In the genomic region with DNA sequence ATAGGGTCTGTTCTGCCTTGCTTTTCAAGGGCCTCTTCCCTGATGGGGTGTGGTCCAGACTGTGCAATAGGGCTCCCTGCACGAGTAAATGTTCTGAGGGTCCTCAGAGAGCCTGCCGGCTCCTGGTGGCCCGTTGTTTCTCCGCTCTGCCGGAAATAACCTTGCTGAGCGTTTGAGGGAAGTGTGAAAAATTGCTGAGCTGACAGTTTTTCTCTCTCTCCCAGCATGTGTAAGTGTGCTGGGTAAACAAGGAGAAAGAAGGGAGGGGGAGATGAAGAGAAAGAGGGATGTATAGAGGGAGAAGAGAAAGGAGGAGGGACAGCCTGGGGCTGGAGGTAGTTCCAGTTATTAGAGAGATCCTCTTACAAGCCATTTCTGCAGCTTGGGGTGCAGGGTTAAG, we compare ENCODE assay signal across 15 mouse cellular contexts. TPM values are rescaled to one million over a fixed set of nuclear protein-coding genes. Genes with fewer than 3 reads are reported as not detected.
DNase-seq lines count a peak whose midpoint lies in the region; ATAC-seq and TF ChIP-seq lines count a peak whose summit lies in the region.
"Had no signal": no experiment of that assay in that cellular context is flagged by ENCODE, and none has a peak within 500 bp of the region (broad histone marks: within the 10 kb centered on the region; RNA-seq: fewer than 3 reads in every experiment).

No protein-coding gene starts in this region.

- TF ChIP-seq POLR2A in CH12.LX (IDR thresholded peaks at IDR 0.05; ENCODE audit: low read depth, low read length) = no peak

- peaks cover 94% of the 10 kb centered on the region for H3K27me3 ChIP-seq in CH12.LX (replicated peaks)
- H3K27me3 ChIP-seq in embryonic facial prominence, embryonic 14.5 days (replicated peaks; ENCODE audit: control insufficient read depth, insufficient read depth, low read length) = peaks cover 52% of the 10 kb centered on the region
- peaks cover 17% of the 10 kb centered on the region for H3K27me3 ChIP-seq in hindbrain, embryonic 12.5 days
- no peaks in the 10 kb centered on the region for H3K27me3 ChIP-seq in midbrain, embryonic 15.5 days (replicated peaks)
- peaks cover 40% of the 10 kb centered on the region for H3K27me3 ChIP-seq in kidney, embryonic 14.5 days (ENCODE audit: control insufficient read depth, insufficient read depth, low read length)

- no peak for TF ChIP-seq CTCF in CH12.LX (conservative IDR thresholded peaks at IDR 0.05 in 1 of 2, IDR thresholded peaks at IDR 0.05 in 1 of 2; ENCODE audit: low read depth in 2 of 2, low read length in 2 of 2)

- in situ Hi-C loops in CH12.LX (cut with MboI; ENCODE audit: low pct_ligation_motif_present, low pct_unique_long_range_greater_than_20kb, low sequenced_read_pairs) = no loop called here

- no peak overlapping the region for H3K27ac ChIP-seq in CH12.LX (ENCODE audit: insufficient read depth, low read depth)
- H3K27ac ChIP-seq in embryonic facial prominence, embryonic 14.5 days (replicated peaks; ENCODE audit: low read depth, low read length) = no peak overlapping the region
- peak overlapping the region; percentile 98 for H3K27ac ChIP-seq in hindbrain, embryonic 12.5 days
- H3K27ac ChIP-seq in midbrain, embryonic 15.5 days = peak overlapping the region; percentile 95
- no peak overlapping the region for H3K27ac ChIP-seq in kidney, embryonic 14.5 days (ENCODE audit: low read depth, low read length)

- H3K4me3 ChIP-seq in CH12.LX (replicated peaks in 1 of 3; ENCODE audit: low read depth in 2 of 3, low read length in 2 of 3, poor library complexity in 1 of 3) = no peak overlapping the region
- no peak overlapping the region for H3K4me3 ChIP-seq in embryonic facial prominence, embryonic 14.5 days (ENCODE audit: low read depth, low read length)
- peak overlapping the region; percentile 81 for H3K4me3 ChIP-seq in hindbrain, embryonic 12.5 days
- peak overlapping the region; percentile 75 for H3K4me3 ChIP-seq in midbrain, embryonic 15.5 days
- H3K4me3 ChIP-seq in kidney, embryonic 14.5 days (ENCODE audit: low read length) = no peak overlapping the region

- no peak for TF ChIP-seq EP300 in CH12.LX (IDR thresholded peaks at IDR 0.05; ENCODE audit: low read length)

- no peaks in the 10 kb centered on the region for H3K9me3 ChIP-seq in CH12.LX (replicated peaks; ENCODE audit: low read length)
- H3K9me3 ChIP-seq in embryonic facial prominence, embryonic 14.5 days (ENCODE audit: control insufficient read depth, low read length) = no peaks in the 10 kb centered on the region
- no peaks in the 10 kb centered on the region for H3K9me3 ChIP-seq in hindbrain, embryonic 12.5 days (replicated peaks)
- no peaks in the 10 kb centered on the region for H3K9me3 ChIP-seq in midbrain, embryonic 15.5 days
- no peaks in the 10 kb centered on the region for H3K9me3 ChIP-seq in kidney, embryonic 14.5 days (ENCODE audit: control insufficient read depth, low read length)

- no peaks in the 10 kb centered on the region for H3K79me2 ChIP-seq in CH12.LX (replicated peaks; ENCODE audit: control insufficient read depth, extremely low read depth, insufficient read depth, poor library complexity, severe bottlenecking)

- no peak overlapping the region for H3K9ac ChIP-seq in CH12.LX (ENCODE audit: insufficient read depth, low read depth)
- no peak overlapping the region for H3K9ac ChIP-seq in embryonic facial prominence, embryonic 14.5 days (ENCODE audit: low read depth, low read length)
- H3K9ac ChIP-seq in hindbrain, embryonic 12.5 days = peak overlapping the region; percentile 97
- H3K9ac ChIP-seq in midbrain, embryonic 15.5 days = peak overlapping the region; percentile 96
- no peak overlapping the region for H3K9ac ChIP-seq in kidney, embryonic 14.5 days (ENCODE audit: low read depth, low read length)

- no peak for TF ChIP-seq RAD21 in CH12.LX (IDR thresholded peaks at IDR 0.05; ENCODE audit: low read depth, low read length)

- dilution Hi-C loops in CH12.LX (cut with MboI; ENCODE audit: extremely low pct_ligation_motif_present, extremely low pct_unique_long_range_greater_than_20kb, low sequenced_read_pairs) = no loop called here

- DNase-seq in CH12.LX (ENCODE audit: extremely low read depth) = no peak
- no peak for DNase-seq in embryonic facial prominence, embryonic 14.5 days (ENCODE audit: low spot score)
- no peak for DNase-seq in thymus, postnatal 0 days (ENCODE audit: low spot score)
- no peak for DNase-seq in lung, adult 18-20 months
- no peak for DNase-seq in kidney, adult 9 months
- DNase-seq: cerebellum, adult 9-10 months; lung, postnatal 10 days had no signal

- no peak for ATAC-seq in embryonic facial prominence, embryonic 14.5 days (ENCODE audit: low read depth)
- no peak for ATAC-seq in hindbrain, embryonic 12.5 days (ENCODE audit: low FRiP score)
- ATAC-seq in midbrain, embryonic 15.5 days (replicated peaks) = no peak
- no peak for ATAC-seq in kidney, embryonic 14.5 days (ENCODE audit: low FRiP score, low TSS enrichment)
- ATAC-seq: intestine, postnatal 0 days had no signal

- peaks cover 5 to 13% of the 10 kb centered on the region in 2 experiments; a peak in 3 of 4 replicates for H3K4me1 ChIP-seq in CH12.LX (ENCODE audit: control insufficient read depth in 1 of 2, insufficient read depth in 2 of 2)
- H3K4me1 ChIP-seq in embryonic facial prominence, embryonic 14.5 days (ENCODE audit: control insufficient read depth, insufficient read depth, low read length) = peaks cover 5% of the 10 kb centered on the region; the same call in 1 of the 2 replicates
- H3K4me1 ChIP-seq in hindbrain, embryonic 12.5 days = peaks cover 66% of the 10 kb centered on the region
- H3K4me1 ChIP-seq in midbrain, embryonic 15.5 days = peaks cover 69% of the 10 kb centered on the region
- H3K4me1 ChIP-seq in kidney, embryonic 14.5 days (ENCODE audit: control insufficient read depth, insufficient read depth, low read length) = peaks cover 12% of the 10 kb centered on the region; the same call in 1 of the 2 replicates

- no peaks in the 10 kb centered on the region for H3K36me3 ChIP-seq in CH12.LX (replicated peaks in 1 of 2; ENCODE audit: control insufficient read depth in 1 of 2, insufficient read depth in 1 of 2, low read length in 1 of 2)
- H3K36me3 ChIP-seq in embryonic facial prominence, embryonic 14.5 days (ENCODE audit: control insufficient read depth, insufficient read depth, low read length) = no peaks in the 10 kb centered on the region
- H3K36me3 ChIP-seq in hindbrain, embryonic 12.5 days = peaks cover 13% of the 10 kb centered on the region; the same call in 1 of the 2 replicates
- no peaks in the 10 kb centered on the region for H3K36me3 ChIP-seq in midbrain, embryonic 15.5 days (replicated peaks)
- H3K36me3 ChIP-seq in kidney, embryonic 14.5 days (ENCODE audit: control insufficient read depth, insufficient read depth, low read length) = no peaks in the 10 kb centered on the region

- 37% methylated on average over 6 of the region's 6 CpGs for WGBS in embryonic facial prominence, embryonic 14.5 days
- 22% methylated on average over 6 of the region's 6 CpGs for WGBS in hindbrain, embryonic 12.5 days
- 15% methylated on average over 6 of the region's 6 CpGs for WGBS in midbrain, embryonic 15.5 days
- WGBS in kidney, embryonic 14.5 days = 42% methylated on average over 6 of the region's 6 CpGs

- no peak overlapping the region for H3K4me2 ChIP-seq in CH12.LX (ENCODE audit: insufficient read depth, low read depth, poor library complexity, severe bottlenecking)
- H3K4me2 ChIP-seq in embryonic facial prominence, embryonic 14.5 days (ENCODE audit: low read depth, low read length) = peak overlapping the region; percentile 3; the same call in 1 of the 2 replicates
- peak overlapping the region; percentile 72 for H3K4me2 ChIP-seq in hindbrain, embryonic 12.5 days (replicated peaks)
- peak overlapping the region; percentile 84 for H3K4me2 ChIP-seq in midbrain, embryonic 15.5 days
- H3K4me2 ChIP-seq in kidney, embryonic 14.5 days (replicated peaks; ENCODE audit: low read depth, low read length) = no peak overlapping the region
- H3K4me2 ChIP-seq: liver, embryonic 11.5 days had no signal

TF ChIP-seq in CH12.LX, 34 proteins besides CTCF, POLR2A, EP300 and RAD21:
- TF ChIP-seq PAX5 (IDR thresholded peaks at IDR 0.05; ENCODE audit: low read length) (no peak), MAFK (IDR thresholded peaks at IDR 0.05; ENCODE audit: insufficient replicate concordance, low read length) (peak; percentile 94)

RNA-seq across cellular contexts. Expression of a gene that starts 3.0 kb away (rescaled TPM):
- total RNA-seq in CH12.LX (2012; rRNA removed) (not detected in 2 replicates), CH12.LX (2014; rRNA removed) (not detected in 2 replicates)
- not detected in 2 replicates for polyA plus RNA-seq in CH12.LX (2012; ENCODE audit: insufficient read length, low read depth)
- polyA plus RNA-seq in embryonic facial prominence, embryonic 14.5 days (2014; fragmentation: Nextera tagmentation; extraction: Ambion mirVana) = 0.29 TPM in 2 replicates
- polyA plus RNA-seq in hindbrain, embryonic 12.5 days (2016; fragmentation: Nextera tagmentation; extraction: Ambion mirVana) = 26.8 and 28.3 TPM in 2 replicates
- polyA plus RNA-seq in midbrain, embryonic 15.5 days (2015; fragmentation: Nextera tagmentation; extraction: Ambion mirVana) = 10.7 and 10.9 TPM in 2 replicates
- not detected in 2 replicates for polyA plus RNA-seq in kidney, embryonic 14.5 days (2014; fragmentation: Nextera tagmentation; extraction: Ambion mirVana)
- 0.08 TPM in 1 of 2 replicates, not detected in the other for polyA plus RNA-seq in thymus, postnatal 0 days (2015; fragmentation: Nextera tagmentation; extraction: Ambion mirVana)
- total RNA-seq: granulocyte monocyte progenitor cell, adult 5-6 weeks had no signal
- polyA plus RNA-seq: heart, postnatal 0 days; intestine, postnatal 0 days; liver, embryonic 11.5 days; spleen, adult 2 months had no signal

RNA-seq across cellular contexts. Expression of a gene that starts 21.0 kb away (rescaled TPM):
- total RNA-seq in CH12.LX (2012; rRNA removed) = not detected in 2 replicates
- total RNA-seq in CH12.LX (2014; rRNA removed) = not detected in 2 replicates
- polyA plus RNA-seq in CH12.LX (2012; ENCODE audit: insufficient read length, low read depth) = not detected in 2 replicates
- 12.0 and 13.6 TPM in 2 replicates for polyA plus RNA-seq in embryonic facial prominence, embryonic 14.5 days (2014; fragmentation: Nextera tagmentation; extraction: Ambion mirVana)
- 13.8 and 15.3 TPM in 2 replicates for polyA plus RNA-seq in hindbrain, embryonic 12.5 days (2016; fragmentation: Nextera tagmentation; extraction: Ambion mirVana)
- polyA plus RNA-seq in midbrain, embryonic 15.5 days (2015; fragmentation: Nextera tagmentation; extraction: Ambion mirVana) = 21.5 and 23.7 TPM in 2 replicates
- 4.7 and 9.5 TPM in 2 replicates for polyA plus RNA-seq in kidney, embryonic 14.5 days (2014; fragmentation: Nextera tagmentation; extraction: Ambion mirVana)
- 23.2 and 23.6 TPM in 2 replicates for polyA plus RNA-seq in thymus, postnatal 0 days (2015; fragmentation: Nextera tagmentation; extraction: Ambion mirVana)

RNA-seq across cellular contexts. Expression of a gene that starts 59.1 kb away (rescaled TPM):
- total RNA-seq in CH12.LX (2012; rRNA removed) (not detected in 2 replicates), CH12.LX (2014; rRNA removed) (not detected in 2 replicates)
- polyA plus RNA-seq in CH12.LX (2012; ENCODE audit: insufficient read length, low read depth) = not detected in 2 replicates
- 10.6 TPM in 2 replicates for polyA plus RNA-seq in embryonic facial prominence, embryonic 14.5 days (2014; fragmentation: Nextera tagmentation; extraction: Ambion mirVana)
- polyA plus RNA-seq in hindbrain, embryonic 12.5 days (2016; fragmentation: Nextera tagmentation; extraction: Ambion mirVana) = 8.8 and 9.9 TPM in 2 replicates
- polyA plus RNA-seq in midbrain, embryonic 15.5 days (2015; fragmentation: Nextera tagmentation; extraction: Ambion mirVana) = 1.1 TPM in 2 replicates
- polyA plus RNA-seq in kidney, embryonic 14.5 days (2014; fragmentation: Nextera tagmentation; extraction: Ambion mirVana) = 18.2 and 19.2 TPM in 2 replicates
- polyA plus RNA-seq in thymus, postnatal 0 days (2015; fragmentation: Nextera tagmentation; extraction: Ambion mirVana) = 2.1 TPM in 2 replicates
- total RNA-seq: granulocyte monocyte progenitor cell, adult 5-6 weeks had no signal

Comparison
In these comparisons a context has a peak if more than half of its experiments do, and no peak if none do; other contexts are left out.
1. H3K27ac ChIP-seq: peak in hindbrain, embryonic 12.5 days (single experiment) and midbrain, embryonic 15.5 days (single experiment); none in CH12.LX (single experiment), embryonic facial prominence, embryonic 14.5 days (single experiment) and kidney, embryonic 14.5 days (single experiment).
2. H3K4me2 ChIP-seq: peak in embryonic facial prominence, embryonic 14.5 days (single experiment), hindbrain, embryonic 12.5 days (single experiment) and midbrain, embryonic 15.5 days (single experiment); none in CH12.LX (single experiment) and kidney, embryonic 14.5 days (single experiment).
3. H3K4me3 ChIP-seq: peak in hindbrain, embryonic 12.5 days (single experiment) and midbrain, embryonic 15.5 days (single experiment); none in CH12.LX (0 of 3), embryonic facial prominence, embryonic 14.5 days (single experiment) and kidney, embryonic 14.5 days (single experiment).
4. H3K9ac ChIP-seq: peak in hindbrain, embryonic 12.5 days (single experiment) and midbrain, embryonic 15.5 days (single experiment); none in CH12.LX (single experiment), embryonic facial prominence, embryonic 14.5 days (single experiment) and kidney, embryonic 14.5 days (single experiment).